Mouse (Mus musculus): ENCODE results near the gene Degs1.

DNA sequence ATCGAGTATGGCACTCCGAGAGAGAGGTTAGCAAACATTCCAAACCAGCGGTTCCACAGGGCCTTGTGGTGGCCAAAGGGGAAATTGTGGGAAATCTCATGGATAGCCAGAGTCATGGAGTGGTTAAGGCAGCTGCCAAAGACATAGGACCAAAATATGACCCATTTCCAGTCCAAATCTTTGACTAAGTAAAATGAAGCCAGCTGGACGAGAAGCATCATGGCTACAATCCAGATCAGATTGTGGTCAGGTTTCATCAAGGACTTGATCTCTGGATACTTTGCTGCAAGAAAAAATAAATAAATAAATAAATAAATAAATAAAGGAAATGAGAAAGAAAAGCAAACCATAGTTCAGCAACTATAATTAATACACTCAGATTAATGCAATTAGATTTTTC lies 3.2 kb downstream of the Degs1 start:
- TF ChIP-seq CTCF (IDR thresholded peaks at IDR 0.05; ENCODE audit: low read depth) (no peak), EP300 (IDR thresholded peaks at IDR 0.05; ENCODE audit: low read depth) (no peak)
